Mouse (Mus musculus) hindbrain, embryonic 13.5 days (tissue): Measurements from ENCODE around the gene Fgd2. TPM values are rescaled to one million over a fixed set of nuclear protein-coding genes. Genes with fewer than 3 reads are reported as not detected.

ENCODE experiments used
- ATAC-seq: fragments of 200-750 bp; cut with Nextera tagmentation; 2 replicates; pipeline ENCODE4 v1.8.0; 2017; ENCODE audit warnings: moderate TSS enrichment; ENCODE audit not compliant: low FRiP score
- H3K27ac ChIP-seq: fragments of 300-500 bp; sonication (generic); 2 replicates; pipeline ENCODE4 v1.5.1; 2015; ENCODE audit warnings: inconsistent platforms, mild to moderate bottlenecking, moderate library complexity
- H3K27me3 ChIP-seq: fragments of 300-500 bp; sonication (generic); 2 replicates; pipeline ENCODE4 v1.6.1; 2015; ENCODE audit warnings: mild to moderate bottlenecking, inconsistent platforms
- H3K36me3 ChIP-seq: fragments of 300-500 bp; sonication (generic); 2 replicates; pipeline ENCODE4 v1.6.1; 2015; ENCODE audit warnings: mild to moderate bottlenecking, inconsistent platforms
- H3K4me1 ChIP-seq: fragments of 300-500 bp; sonication (generic); replicated peaks from 2 replicates; pipeline ENCODE4 v1.6.1; 2015; ENCODE audit warnings: inconsistent platforms
- H3K4me2 ChIP-seq: fragments of 300-500 bp; sonication (generic); 2 replicates; pipeline ENCODE4 v1.6.1; 2015; ENCODE audit warnings: inconsistent platforms, mild to moderate bottlenecking, moderate library complexity
- H3K4me3 ChIP-seq: fragments of 300-500 bp; sonication (generic); 2 replicates; pipeline ENCODE4 v1.5.1; 2015; ENCODE audit warnings: mild to moderate bottlenecking, inconsistent platforms
- H3K9ac ChIP-seq: fragments of 300-500 bp; sonication (generic); 2 replicates; pipeline ENCODE4 v1.6.1; 2015; ENCODE audit warnings: mild to moderate bottlenecking, inconsistent platforms
- H3K9me3 ChIP-seq: fragments of 300-500 bp; sonication (generic); 2 replicates; pipeline ENCODE4 v1.6.1; 2016; ENCODE audit warnings: inconsistent platforms
- WGBS: fragments of 180-500 bp; shearing (Covaris S2); methylation state at CpG from one replicate; pipeline ENCODE4 v1.1.7; 2015; 5-methylcytosine and 5-hydroxymethylcytosine counted together
- polyA plus RNA-seq: library from polyadenylated mRNA; unstranded; fragments of >200 nt; fragmentation: Nextera tagmentation; extraction: Ambion mirVana; gene quantifications from 2 replicates; pipeline ENCODE4 v1.2.1, GENCODE M21; 2015

Fgd2 gene
- polyA plus RNA-seq, 1 experiment from 2014 or later, result 3.8 TPM

DNA sequence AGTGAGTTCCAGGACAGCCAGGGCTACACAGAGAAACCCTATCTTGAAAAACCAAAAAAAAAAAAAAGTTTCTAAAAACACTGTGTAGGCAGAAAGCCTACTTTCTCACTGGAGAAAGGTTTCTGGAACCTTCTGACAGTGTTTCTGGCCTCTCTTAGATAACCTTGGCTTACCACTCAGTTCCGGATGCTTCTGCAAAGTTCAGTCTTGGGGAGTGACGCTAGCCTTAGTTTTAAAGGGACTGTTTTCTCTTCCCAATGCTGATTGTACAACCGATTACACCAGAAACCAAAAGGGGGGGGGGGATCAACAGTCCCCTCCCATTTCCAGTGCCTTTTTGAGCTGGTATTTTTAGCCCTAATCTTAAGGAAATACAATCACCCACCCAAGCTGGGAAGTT, 37.1 kb upstream of the Fgd2 start:
- 90% methylated on average over 3 of the region's 3 CpGs for WGBS
- H3K4me2 ChIP-seq, result no peak overlapping the region
- H3K4me1 ChIP-seq, result peaks cover 42% of the 10 kb centered on the region
- H3K4me3 ChIP-seq, result no peak overlapping the region
- no peaks in the 10 kb centered on the region for H3K36me3 ChIP-seq
- ATAC-seq, result no peak
- no peak overlapping the region for H3K27ac ChIP-seq
- no peak overlapping the region for H3K9ac ChIP-seq
- no peaks in the 10 kb centered on the region for H3K9me3 ChIP-seq
- peaks cover 67% of the 10 kb centered on the region for H3K27me3 ChIP-seq

DNA sequence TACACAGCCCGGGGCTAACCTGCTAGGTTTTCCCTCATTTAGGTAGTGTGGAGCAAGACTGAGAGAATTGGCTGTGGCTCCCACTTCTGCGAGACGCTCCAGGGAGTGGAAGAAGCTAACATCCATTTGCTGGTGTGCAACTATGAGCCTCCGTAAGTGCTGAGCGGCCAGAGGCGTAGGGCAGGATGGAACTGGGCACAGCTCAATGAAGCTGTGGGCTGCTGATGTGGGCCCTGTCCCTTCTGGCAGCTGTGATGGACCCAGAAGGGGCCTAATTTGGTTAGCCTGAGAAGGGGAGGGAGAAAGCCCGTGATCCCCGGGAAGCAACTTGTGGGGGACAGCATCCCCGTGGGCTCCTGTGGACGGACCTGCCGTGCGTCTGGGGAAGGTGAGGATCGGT, 34.9 kb upstream of the Fgd2 start:
- no peak for ATAC-seq
- H3K27me3 ChIP-seq, result peaks cover 48% of the 10 kb centered on the region
- no peaks in the 10 kb centered on the region for H3K9me3 ChIP-seq
- H3K4me2 ChIP-seq, result peak overlapping the region; percentile 59
- no peak overlapping the region for H3K27ac ChIP-seq
- peaks cover 49% of the 10 kb centered on the region for H3K4me1 ChIP-seq
- WGBS, result 44% methylated on average over 13 of the region's 13 CpGs
- H3K36me3 ChIP-seq, result peaks cover 10% of the 10 kb centered on the region; the same call in 1 of the 2 replicates
- 0 out of 2 replicates have a peak overlapping the region, but pooled peaks have one; percentile 31 for H3K4me3 ChIP-seq
- peak overlapping the region; percentile 67 for H3K9ac ChIP-seq

DNA sequence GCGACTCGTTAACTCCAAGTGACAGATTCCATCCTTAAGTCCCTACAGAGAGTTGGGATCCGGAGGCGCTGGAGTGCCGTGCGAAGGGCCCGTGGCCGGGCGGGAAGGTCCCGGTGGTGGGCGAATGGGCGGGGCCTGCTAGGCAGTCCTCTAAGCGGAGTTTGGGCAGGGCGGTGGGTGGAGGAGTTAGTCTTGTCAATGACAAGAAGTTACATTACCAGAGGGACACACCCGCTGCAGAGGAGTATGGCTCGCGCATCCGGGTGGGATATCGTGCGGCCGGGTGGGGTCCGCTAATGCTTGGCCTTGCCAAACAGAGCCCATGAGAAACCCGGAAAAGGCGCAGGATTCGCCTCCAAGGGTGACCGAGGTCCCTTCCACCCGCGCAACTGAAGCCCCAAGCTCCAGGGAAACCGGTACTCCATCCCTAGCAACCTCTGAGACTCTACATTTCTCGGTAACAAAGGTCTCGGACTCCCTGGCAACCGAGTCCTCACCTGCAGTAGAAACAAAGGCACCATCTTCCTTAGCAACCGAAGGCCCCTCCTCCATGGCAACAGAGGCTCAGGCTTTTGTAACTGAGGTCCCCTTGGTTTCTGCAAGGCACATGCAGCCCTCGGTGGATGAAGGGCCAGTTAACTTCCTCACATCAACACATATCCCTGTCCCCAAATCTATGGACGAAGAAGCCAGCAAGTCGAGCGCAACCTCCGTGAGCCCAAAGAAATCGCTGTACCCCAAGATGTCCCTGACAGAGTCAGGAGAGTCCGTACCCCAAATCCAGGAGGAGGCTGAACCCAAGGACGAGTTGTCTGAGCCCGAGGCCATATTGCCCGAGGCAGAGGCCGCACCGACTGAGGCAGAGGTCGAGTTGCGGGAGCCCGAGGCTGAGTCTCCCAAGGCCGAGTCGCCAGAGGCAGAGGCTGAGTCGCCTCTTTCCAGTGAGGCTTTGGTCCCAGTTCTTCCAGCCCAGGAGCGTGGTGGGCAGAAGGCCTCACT, 33.9 kb upstream of the Fgd2 start:
- H3K4me3 ChIP-seq, result peak overlapping the region; percentile 31
- no peaks in the 10 kb centered on the region for H3K9me3 ChIP-seq
- H3K27me3 ChIP-seq, result peaks cover 38% of the 10 kb centered on the region
- 9% methylated on average over 52 of the region's 52 CpGs for WGBS
- peak overlapping the region; percentile 81 for H3K27ac ChIP-seq
- H3K9ac ChIP-seq, result peak overlapping the region; percentile 67
- peaks cover 57% of the 10 kb centered on the region for H3K4me1 ChIP-seq
- peak; percentile 62 for ATAC-seq
- peaks cover 19% of the 10 kb centered on the region for H3K36me3 ChIP-seq
- H3K4me2 ChIP-seq, result peak overlapping the region; percentile 59

DNA sequence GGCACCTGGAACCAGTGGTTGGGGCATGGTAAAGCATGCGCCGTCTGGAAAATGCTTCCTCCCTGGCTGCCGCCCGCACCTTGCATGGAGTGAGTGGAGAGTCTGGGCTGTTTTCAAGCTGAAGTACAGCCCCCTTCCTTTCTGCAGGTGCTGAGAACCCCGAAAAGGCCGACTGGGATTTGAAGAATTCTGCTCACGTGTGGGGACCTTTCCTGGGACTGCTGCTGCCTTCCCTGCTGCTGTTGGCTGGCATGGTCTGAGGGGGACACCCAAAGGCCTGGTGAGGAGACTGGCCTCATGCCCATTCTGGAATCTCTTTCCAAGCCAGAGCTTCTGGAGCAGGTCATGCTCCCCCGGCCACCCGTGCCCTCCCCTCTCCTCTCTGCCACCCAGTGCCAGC, 33.0 kb upstream of the Fgd2 start:
- Histone ChIP-seq H3K9ac (peak overlapping the region; percentile 67; the same call in 1 of the 2 replicates), H3K4me1 (peaks cover 49% of the 10 kb centered on the region), H3K4me3 (no peak overlapping the region), H3K36me3 (peaks cover 28% of the 10 kb centered on the region), H3K9me3 (no peaks in the 10 kb centered on the region), H3K27me3 (peaks cover 29% of the 10 kb centered on the region), H3K4me2 (no peak overlapping the region), H3K27ac (0 out of 2 replicates have a peak overlapping the region, but pooled peaks have one; percentile 81)
- no peak for ATAC-seq
- 73% methylated on average over 9 of the region's 9 CpGs for WGBS

DNA sequence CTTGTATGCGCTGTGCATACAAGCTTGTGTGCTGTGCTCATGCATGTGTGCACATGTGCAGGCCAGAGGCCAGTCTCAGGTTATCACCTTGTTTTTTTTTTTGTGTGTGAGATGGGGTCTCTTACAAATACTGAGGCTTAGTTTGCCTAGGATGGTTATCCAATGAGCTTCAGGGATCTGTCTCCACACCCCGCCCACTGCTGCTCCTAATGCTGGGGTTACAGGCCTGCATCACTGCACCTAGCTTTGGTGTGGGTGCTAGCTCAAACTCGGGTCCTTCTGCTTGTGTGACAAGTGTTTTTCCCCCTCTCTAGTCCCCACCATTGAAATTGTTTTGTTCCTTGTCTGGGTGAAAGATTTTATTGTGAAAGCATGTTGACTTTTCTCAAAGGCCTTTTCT, 30.5 kb upstream of the Fgd2 start:
- Histone ChIP-seq H3K9me3 (no peaks in the 10 kb centered on the region), H3K4me2 (no peak overlapping the region), H3K9ac (no peak overlapping the region), H3K27me3 (0 out of 2 replicates have a peak, but pooled peaks cover 10% of the 10 kb centered on the region), H3K36me3 (peaks cover 49% of the 10 kb centered on the region), H3K4me3 (no peak overlapping the region), H3K4me1 (peaks cover 48% of the 10 kb centered on the region), H3K27ac (peak overlapping the region; percentile 76)
- 84% methylated on average over 3 of the region's 3 CpGs for WGBS
- ATAC-seq, result no peak

DNA sequence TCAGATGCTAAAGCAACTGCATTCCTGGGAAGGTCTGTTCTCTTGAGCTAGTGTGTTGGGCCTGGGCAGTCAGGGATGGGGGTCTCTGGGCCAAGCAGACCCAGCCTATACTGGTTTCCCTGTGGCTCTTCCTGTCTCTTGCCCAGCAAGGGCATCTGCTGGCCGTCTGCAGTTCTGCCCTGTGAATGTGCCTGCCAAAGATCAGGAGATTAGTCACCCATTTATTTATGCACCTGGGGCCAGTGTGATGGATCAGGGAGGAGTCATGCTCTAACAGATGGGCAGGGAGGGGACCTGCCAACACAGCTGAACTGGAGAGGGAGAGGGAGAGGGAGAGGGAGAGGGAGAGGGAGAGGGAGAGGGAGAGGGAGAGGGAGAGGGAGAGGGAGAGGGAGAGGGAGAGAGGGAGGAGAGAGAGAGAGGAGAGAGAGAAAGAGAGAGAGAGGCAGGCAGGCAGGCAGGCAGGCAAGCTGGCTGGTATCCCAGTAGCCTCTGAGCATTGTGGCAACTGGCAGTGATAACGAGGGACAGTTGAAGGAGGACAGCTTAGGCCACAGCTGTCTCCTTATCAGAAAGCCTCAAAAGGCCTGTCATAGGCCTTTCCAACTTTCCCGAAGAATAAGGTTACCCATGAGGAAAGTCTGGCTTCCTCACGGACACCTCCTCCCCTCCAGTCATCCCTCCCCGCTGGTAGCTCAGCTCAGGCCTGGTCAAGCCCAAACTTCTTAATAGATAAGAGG, 29.9 kb upstream of the Fgd2 start:
- WGBS, result 34% methylated on average over 5 of the region's 5 CpGs
- peaks cover 55% of the 10 kb centered on the region for H3K36me3 ChIP-seq
- peak overlapping the region; percentile 76 for H3K27ac ChIP-seq
- peaks cover 44% of the 10 kb centered on the region for H3K4me1 ChIP-seq
- H3K9me3 ChIP-seq, result no peaks in the 10 kb centered on the region
- ATAC-seq, result no peak
- no peak overlapping the region for H3K4me2 ChIP-seq
- 0 out of 2 replicates have a peak, but pooled peaks cover 10% of the 10 kb centered on the region for H3K27me3 ChIP-seq
- no peak overlapping the region for H3K4me3 ChIP-seq
- no peak overlapping the region for H3K9ac ChIP-seq

- Histone ChIP-seq H3K4me2 (no peak overlapping the region), H3K4me1 (peaks cover 30% of the 10 kb centered on the region), H3K27me3 (0 out of 2 replicates have a peak, but pooled peaks cover 10% of the 10 kb centered on the region), H3K4me3 (no peak overlapping the region), H3K36me3 (peaks cover 69% of the 10 kb centered on the region), H3K9me3 (no peaks in the 10 kb centered on the region), H3K9ac (no peak overlapping the region), H3K27ac (no peak overlapping the region; the same call in 1 of the 2 replicates)
- no peak for ATAC-seq
- 83% methylated on average over 4 of the region's 4 CpGs for WGBS
Observed at GRCm38 (mm10) chr17:29332186-29332685, 28.5 kb upstream of the Fgd2 start.

DNA sequence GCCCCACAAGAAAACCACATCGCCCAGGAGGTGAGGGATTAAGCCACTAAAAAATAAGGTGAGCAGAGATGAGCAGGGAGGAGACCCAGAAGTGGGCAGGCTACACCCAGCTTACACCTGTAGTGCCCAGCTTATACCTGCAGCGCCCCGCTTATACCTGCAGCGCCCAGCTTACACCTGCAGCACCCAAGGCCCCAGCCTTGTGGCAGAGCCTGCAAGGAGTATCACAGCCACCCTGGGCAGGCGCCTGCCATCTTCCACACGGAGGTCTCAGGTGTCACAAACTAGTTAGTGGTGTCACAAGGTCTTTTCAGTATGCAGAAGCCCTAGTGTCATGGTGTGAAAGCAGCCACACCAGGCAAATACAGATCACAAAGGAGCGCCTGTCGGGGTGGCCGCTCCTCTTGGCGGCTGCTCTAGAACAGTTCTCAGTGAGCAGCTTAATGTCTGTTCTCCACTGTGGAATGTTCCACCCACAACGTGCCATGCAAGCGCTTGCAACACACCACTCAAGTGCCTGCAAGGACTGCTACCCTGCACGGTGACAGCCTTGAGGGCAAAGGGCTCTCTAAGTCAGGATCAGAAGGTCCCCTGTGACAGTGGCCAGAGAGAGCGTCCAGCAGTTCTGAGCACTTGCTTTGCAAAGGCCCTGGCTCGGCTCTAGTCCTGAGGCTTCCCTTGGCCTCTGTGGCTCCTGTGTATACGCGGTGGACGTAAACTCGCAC, 24.3 kb upstream of the Fgd2 start:
- H3K4me2 ChIP-seq, result no peak overlapping the region
- no peak for ATAC-seq
- H3K27me3 ChIP-seq, result no peaks in the 10 kb centered on the region
- H3K36me3 ChIP-seq, result peaks cover 89% of the 10 kb centered on the region
- no peaks in the 10 kb centered on the region for H3K9me3 ChIP-seq
- H3K27ac ChIP-seq, result no peak overlapping the region
- H3K9ac ChIP-seq, result no peak overlapping the region
- WGBS, result 96% methylated on average over 19 of the region's 19 CpGs
- peaks cover 31% of the 10 kb centered on the region for H3K4me1 ChIP-seq
- no peak overlapping the region for H3K4me3 ChIP-seq

DNA sequence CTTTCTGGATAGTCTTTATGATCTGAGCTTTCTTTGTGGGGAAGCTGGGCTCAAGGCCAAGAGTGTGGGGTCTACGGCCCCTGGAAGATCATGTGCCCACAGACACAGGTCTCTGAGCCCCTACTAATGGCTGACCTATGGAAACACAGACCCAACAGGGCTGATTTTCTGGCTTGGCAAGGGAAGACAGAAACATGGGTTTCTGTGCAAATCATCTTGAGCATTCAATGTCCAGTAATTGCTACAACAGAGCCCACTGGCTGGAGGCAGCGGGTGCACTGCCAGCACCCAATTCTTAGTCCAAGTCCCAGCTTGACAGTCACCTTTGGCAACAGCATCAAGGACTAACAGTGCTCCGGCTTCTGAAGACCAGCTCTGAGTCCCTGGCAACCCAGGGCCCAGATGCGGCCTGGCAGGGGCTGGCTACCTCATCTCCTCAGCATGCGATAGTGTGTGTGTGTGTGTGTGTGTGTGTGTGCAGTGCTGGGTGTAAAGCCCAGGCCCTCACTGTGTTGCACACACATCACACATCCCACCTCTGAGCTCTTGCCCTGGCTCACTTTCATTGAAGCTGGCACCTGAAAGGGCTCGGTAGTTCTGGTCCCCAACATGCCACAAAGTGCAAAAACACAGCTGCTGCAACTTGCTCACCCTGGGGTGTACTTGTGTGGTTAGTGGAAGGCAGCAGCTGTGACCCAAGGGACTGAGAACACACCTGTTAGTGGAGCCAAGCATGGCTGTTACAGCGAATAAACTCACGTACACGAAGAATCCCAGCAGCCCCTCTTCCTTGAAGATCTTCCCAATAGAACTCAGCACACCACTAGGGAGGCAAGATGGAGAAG, 22.5 kb upstream of the Fgd2 start:
- Histone ChIP-seq H3K27ac (peak overlapping the region; percentile 78), H3K27me3 (no peaks in the 10 kb centered on the region), H3K9ac (peak overlapping the region; percentile 30; the same call in 1 of the 2 replicates), H3K9me3 (no peaks in the 10 kb centered on the region), H3K36me3 (peaks cover 84% of the 10 kb centered on the region), H3K4me1 (peaks cover 43% of the 10 kb centered on the region), H3K4me3 (no peak overlapping the region), H3K4me2 (no peak overlapping the region)
- ATAC-seq, result peak; percentile 23; the same call in 1 of the 2 replicates
- 77% methylated on average over 9 of the region's 9 CpGs for WGBS

GRCm38 (mm10) chr17:29339170-29339768, 21.4 kb upstream of the Fgd2 start:
- ATAC-seq, result no peak
- peak overlapping the region; percentile 78 for H3K27ac ChIP-seq
- H3K4me3 ChIP-seq, result no peak overlapping the region
- no peaks in the 10 kb centered on the region for H3K27me3 ChIP-seq
- H3K4me2 ChIP-seq, result no peak overlapping the region
- peaks cover 49% of the 10 kb centered on the region for H3K4me1 ChIP-seq
- peak overlapping the region; percentile 30 for H3K9ac ChIP-seq
- H3K36me3 ChIP-seq, result peaks cover 81% of the 10 kb centered on the region
- 84% methylated on average over 11 of the region's 11 CpGs for WGBS
- no peaks in the 10 kb centered on the region for H3K9me3 ChIP-seq
